Mouse (Mus musculus) ES-Bruce4 (cell line): ENCODE results near the gene Cacna2d3. TPM values are rescaled to one million over a fixed set of nuclear protein-coding genes. Genes with fewer than 3 reads are reported as not detected.

Source experiments
- H3K27ac ChIP-seq: 2 replicates; pipeline ENCODE4 v1.5.1; 2012; ENCODE audit warnings: low read length, inconsistent platforms; ENCODE audit not compliant: insufficient read depth
- H3K27me3 ChIP-seq: 2 replicates; pipeline ENCODE4 v1.6.1; 2012; ENCODE audit warnings: mild to moderate bottlenecking, low read length, inconsistent platforms; ENCODE audit not compliant: control insufficient read depth, poor library complexity, insufficient read depth, severe bottlenecking
- H3K36me3 ChIP-seq: 2 replicates; pipeline ENCODE4 v1.6.1; 2012; ENCODE audit warnings: inconsistent platforms, mild to moderate bottlenecking, low read length, moderate library complexity; ENCODE audit not compliant: control insufficient read depth, poor library complexity, insufficient read depth, severe bottlenecking
- H3K4me1 ChIP-seq: one replicate; pipeline ENCODE4 v1.8.1; 2011; ENCODE audit warnings: low read length; ENCODE audit not compliant: control insufficient read depth, insufficient read depth
- H3K4me3 ChIP-seq: 2 replicates; pipeline ENCODE4 v1.5.1; 2011; ENCODE audit warnings: low read depth, mild to moderate bottlenecking, low read length
- H3K9ac ChIP-seq: 2 replicates; pipeline ENCODE4 v1.6.1; 2012; ENCODE audit warnings: low read depth, mild to moderate bottlenecking, inconsistent platforms; ENCODE audit not compliant: poor library complexity, severe bottlenecking
- H3K9me3 ChIP-seq: replicated peaks from 2 replicates; pipeline ENCODE4 v1.6.1; 2012; ENCODE audit warnings: mild to moderate bottlenecking, low read length, inconsistent platforms; ENCODE audit not compliant: control insufficient read depth, poor library complexity, insufficient read depth, severe bottlenecking
- CTCF ChIP-seq: IDR thresholded peaks from one replicate; pipeline ENCODE4 v1.8.1; 2011; ENCODE audit warnings: low read depth, low read length
- EP300 ChIP-seq: IDR thresholded peaks from 2 replicates; pipeline ENCODE4 v1.6.1; 2011; ENCODE audit warnings: low read depth, low read length; ENCODE audit not compliant: insufficient read depth
- POLR2A ChIP-seq: IDR thresholded peaks from one replicate; pipeline ENCODE4 v1.8.1; 2011; ENCODE audit warnings: low read length; ENCODE audit not compliant: insufficient read depth
- polyA plus RNA-seq: library from polyadenylated mRNA; stranded (reverse); fragments of >200 nt; gene quantifications from 2 replicates; pipeline ENCODE4 v1.2.4, GENCODE M21; 2011; ENCODE audit warnings: low read depth; ENCODE audit not compliant: missing spikeins, insufficient read depth, insufficient read length

The Cacna2d3 gene
- polyA plus RNA-seq, 1 experiment: not detected

GRCm38 (mm10) chr14:29222191-29222882 lies 499.3 kb downstream of the Cacna2d3 start:
- no peak overlapping the region for H3K4me3 ChIP-seq
- no peaks in the 10 kb centered on the region for H3K4me1 ChIP-seq
- no peak overlapping the region for H3K27ac ChIP-seq
- TF ChIP-seq EP300 (no peak), POLR2A (no peak), CTCF (no peak)
- no peaks in the 10 kb centered on the region for H3K27me3 ChIP-seq
- no peak overlapping the region for H3K9ac ChIP-seq
- H3K9me3 ChIP-seq: no peaks in the 10 kb centered on the region
- H3K36me3 ChIP-seq: no peaks in the 10 kb centered on the region

GRCm38 (mm10) chr14:29216106-29216505 lies 505.6 kb downstream of the Cacna2d3 start:
- Histone ChIP-seq H3K4me1 (no peaks in the 10 kb centered on the region), H3K27ac (no peak overlapping the region), H3K27me3 (no peaks in the 10 kb centered on the region), H3K36me3 (no peaks in the 10 kb centered on the region), H3K9ac (no peak overlapping the region), H3K4me3 (no peak overlapping the region), H3K9me3 (no peaks in the 10 kb centered on the region)
- TF ChIP-seq CTCF (no peak), EP300 (no peak), POLR2A (no peak)

- H3K27me3 ChIP-seq: no peaks in the 10 kb centered on the region
- H3K9me3 ChIP-seq: no peaks in the 10 kb centered on the region
- no peak overlapping the region for H3K4me3 ChIP-seq
- no peak overlapping the region for H3K27ac ChIP-seq
- TF ChIP-seq POLR2A (no peak), CTCF (no peak), EP300 (no peak)
- no peak overlapping the region for H3K9ac ChIP-seq
- H3K36me3 ChIP-seq: no peaks in the 10 kb centered on the region
- no peaks in the 10 kb centered on the region for H3K4me1 ChIP-seq
Measured at GRCm38 (mm10) chr14:29204967-29205268, 516.7 kb downstream of the Cacna2d3 start.

GRCm38 (mm10) chr14:29204236-29204966 lies 517.3 kb downstream of the Cacna2d3 start:
- H3K9me3 ChIP-seq: no peaks in the 10 kb centered on the region
- H3K27ac ChIP-seq: no peak overlapping the region
- TF ChIP-seq CTCF (no peak), POLR2A (no peak), EP300 (no peak)
- no peaks in the 10 kb centered on the region for H3K36me3 ChIP-seq
- no peaks in the 10 kb centered on the region for H3K4me1 ChIP-seq
- no peaks in the 10 kb centered on the region for H3K27me3 ChIP-seq
- H3K9ac ChIP-seq: no peak overlapping the region
- no peak overlapping the region for H3K4me3 ChIP-seq

GRCm38 (mm10) chr14:29196171-29196570 lies 525.5 kb downstream of the Cacna2d3 start:
- TF ChIP-seq POLR2A (no peak), CTCF (no peak), EP300 (no peak)
- no peaks in the 10 kb centered on the region for H3K4me1 ChIP-seq
- H3K36me3 ChIP-seq: no peaks in the 10 kb centered on the region
- no peaks in the 10 kb centered on the region for H3K9me3 ChIP-seq
- no peak overlapping the region for H3K9ac ChIP-seq
- no peak overlapping the region for H3K4me3 ChIP-seq
- H3K27ac ChIP-seq: no peak overlapping the region
- no peaks in the 10 kb centered on the region for H3K27me3 ChIP-seq

GRCm38 (mm10) chr14:29191426-29191825 lies 530.2 kb downstream of the Cacna2d3 start:
- Histone ChIP-seq H3K27me3 (no peaks in the 10 kb centered on the region), H3K36me3 (no peaks in the 10 kb centered on the region), H3K9me3 (no peaks in the 10 kb centered on the region), H3K27ac (no peak overlapping the region), H3K4me1 (no peaks in the 10 kb centered on the region), H3K4me3 (no peak overlapping the region), H3K9ac (no peak overlapping the region)
- TF ChIP-seq EP300: no peak
- no peak for TF ChIP-seq CTCF
- no peak for TF ChIP-seq POLR2A
